Mouse (Mus musculus) MEL (cell line): ENCODE measurements around the gene Vmn1r233. TPM values are rescaled to one million over a fixed set of nuclear protein-coding genes. Genes with fewer than 3 reads are reported as not detected.

ENCODE experiments used
- DNase-seq: peaks from one replicate; pipeline ENCODE4 v3.0.0; 2011; ENCODE audit warnings: low read depth, low spot score
- H3K27ac ChIP-seq: 2 replicates; pipeline ENCODE4 v1.5.1; 2012; ENCODE audit warnings: low read depth, mild to moderate bottlenecking, control low read depth, low read length, moderate library complexity; ENCODE audit not compliant: control insufficient read depth
- H3K27me3 ChIP-seq, 2 experiments: fragments of 150-350 bp in 1 of 2; sonication (generic) in 1 of 2; 2 replicates each; pipeline ENCODE4 v1.6.1; 2012; ENCODE audit warnings: low read length in 2 of 2, mild to moderate bottlenecking in 2 of 2, improper control_type of control experiment in 1 of 2, moderate library complexity in 1 of 2; ENCODE audit not compliant: insufficient read depth in 2 of 2, control insufficient read depth in 1 of 2
- H3K36me3 ChIP-seq, 2 experiments: 2 replicates each; pipeline ENCODE4 v1.6.1; 2012 to 2014; ENCODE audit warnings: low read length in 2 of 2, improper control_type of control experiment in 1 of 2, inconsistent platforms in 1 of 2, mild to moderate bottlenecking in 1 of 2; ENCODE audit not compliant: insufficient read depth in 2 of 2, control insufficient read depth in 1 of 2
- H3K4me1 ChIP-seq, 2 experiments: fragments of 150-350 bp in 1 of 2; sonication (generic) in 1 of 2; 2 replicates each; pipeline ENCODE4 v1.6.1; 2012; ENCODE audit warnings: low read length in 2 of 2, improper control_type of control experiment in 1 of 2, mild to moderate bottlenecking in 1 of 2; ENCODE audit not compliant: insufficient read depth in 2 of 2, control insufficient read depth in 1 of 2
- H3K4me3 ChIP-seq, 2 experiments: fragments of 150-350 bp in 1 of 2; sonication (generic) in 1 of 2; 2 replicates each; pipeline ENCODE4 v1.5.1; 2012; ENCODE audit warnings: low read depth in 2 of 2, low read length in 2 of 2, mild to moderate bottlenecking in 2 of 2, moderate library complexity in 2 of 2, control low read depth in 1 of 2, improper control_type of control experiment in 1 of 2; ENCODE audit not compliant: control insufficient read depth in 1 of 2, insufficient read depth in 1 of 2
- H3K79me2 ChIP-seq: 2 replicates; pipeline ENCODE4 v1.6.1; 2012; ENCODE audit warnings: mild to moderate bottlenecking, low read length, moderate library complexity; ENCODE audit not compliant: control insufficient read depth, poor library complexity, insufficient read depth
- H3K9ac ChIP-seq: 2 replicates; pipeline ENCODE4 v1.6.1; 2012; ENCODE audit warnings: low read depth, mild to moderate bottlenecking, control low read depth, low read length, moderate library complexity; ENCODE audit not compliant: control insufficient read depth, poor library complexity, severe bottlenecking
- H3K9me3 ChIP-seq: fragments of 150-350 bp; sonication (generic); replicated peaks from 2 replicates; pipeline ENCODE4 v1.6.1; 2012; ENCODE audit warnings: mild to moderate bottlenecking, low read length, improper control_type of control experiment, moderate library complexity; ENCODE audit not compliant: insufficient read depth
- BHLHE40 ChIP-seq: IDR thresholded peaks from 2 replicates; pipeline ENCODE4 v1.6.1; 2012; ENCODE audit warnings: low read depth, mild to moderate bottlenecking, inconsistent platforms, low read length, improper control_type of control experiment, borderline replicate concordance
- CHD1 ChIP-seq: IDR thresholded peaks from 2 replicates; pipeline ENCODE4 v1.6.1; 2012; ENCODE audit warnings: low read depth, mild to moderate bottlenecking, inconsistent platforms, low read length, improper control_type of control experiment
- CTCF ChIP-seq, 3 experiments: IDR thresholded peaks in 2 of 3; conservative IDR thresholded peaks in 1 of 3; 2 replicates each; pipeline ENCODE4 v1.5.1; 2011 to 2012; ENCODE audit warnings: low read length in 3 of 3, low read depth in 2 of 3, mild to moderate bottlenecking in 2 of 3, improper control_type of control experiment in 1 of 3, inconsistent platforms in 1 of 3, mixed read lengths in 1 of 3, moderate library complexity in 1 of 3; ENCODE audit not compliant: control insufficient read depth in 1 of 3, insufficient read depth in 1 of 3, poor library complexity in 1 of 3, severe bottlenecking in 1 of 3
- E2F4 ChIP-seq: IDR thresholded peaks from 2 replicates; pipeline ENCODE4 v1.6.1; 2011; ENCODE audit warnings: low read depth, low read length, improper control_type of control experiment, borderline replicate concordance
- EP300 ChIP-seq, 2 experiments: IDR thresholded peaks; 2 replicates each; pipeline ENCODE4 v1.6.1; 2011; ENCODE audit warnings: improper control_type of control experiment in 2 of 2, low read length in 2 of 2, low read depth in 1 of 2, mild to moderate bottlenecking in 1 of 2
- MAFK ChIP-seq: IDR thresholded peaks from 2 replicates; pipeline ENCODE4 v1.6.1; 2011; ENCODE audit warnings: low read depth, mild to moderate bottlenecking, low read length, improper control_type of control experiment, borderline replicate concordance
- MAX ChIP-seq: IDR thresholded peaks from 2 replicates; pipeline ENCODE4 v1.6.1; 2011; ENCODE audit warnings: low read length, improper control_type of control experiment
- MAZ ChIP-seq: IDR thresholded peaks from 2 replicates; pipeline ENCODE4 v1.6.1; 2012; ENCODE audit warnings: low read depth, mild to moderate bottlenecking, inconsistent platforms, low read length, improper control_type of control experiment
- MXI1 ChIP-seq: IDR thresholded peaks from 2 replicates; pipeline ENCODE4 v1.6.1; 2011; ENCODE audit warnings: mild to moderate bottlenecking, low read depth, low read length, improper control_type of control experiment
- MYB ChIP-seq: IDR thresholded peaks from 2 replicates; pipeline ENCODE4 v1.6.1; 2011; ENCODE audit warnings: mild to moderate bottlenecking, low read depth, low read length, improper control_type of control experiment
- MYC ChIP-seq: IDR thresholded peaks from 2 replicates; pipeline ENCODE4 v1.6.1; 2011; ENCODE audit warnings: low read depth, mild to moderate bottlenecking, low read length, improper control_type of control experiment, moderate library complexity
- NELFE ChIP-seq: IDR thresholded peaks from 2 replicates; pipeline ENCODE4 v1.6.1; 2011; ENCODE audit warnings: low read depth, low read length, improper control_type of control experiment
- POLR2A ChIP-seq, 2 experiments: IDR thresholded peaks; 2 replicates each; pipeline ENCODE4 v1.6.1; 2011 to 2012; ENCODE audit warnings: low read length in 2 of 2, mild to moderate bottlenecking in 2 of 2, control low read depth in 1 of 2, improper control_type of control experiment in 1 of 2, low read depth in 1 of 2, moderate library complexity in 1 of 2; ENCODE audit not compliant: control insufficient read depth in 1 of 2, insufficient read depth in 1 of 2, poor library complexity in 1 of 2
- POLR2AphosphoS2 ChIP-seq: IDR thresholded peaks from 2 replicates; pipeline ENCODE4 v1.6.1; 2011; ENCODE audit warnings: low read length, improper control_type of control experiment
- RAD21 ChIP-seq: IDR thresholded peaks from 2 replicates; pipeline ENCODE4 v1.6.1; 2011; ENCODE audit warnings: mild to moderate bottlenecking, low read depth, low read length, improper control_type of control experiment
- RCOR1 ChIP-seq: IDR thresholded peaks from 2 replicates; pipeline ENCODE4 v1.6.1; 2012; ENCODE audit warnings: low read depth, mild to moderate bottlenecking, inconsistent platforms, low read length, improper control_type of control experiment
- SMC3 ChIP-seq: IDR thresholded peaks from 2 replicates; pipeline ENCODE4 v1.6.1; 2011; ENCODE audit warnings: low read depth, low read length, improper control_type of control experiment
- TAL1 ChIP-seq: IDR thresholded peaks from 2 replicates; pipeline ENCODE4 v1.6.1; 2012; ENCODE audit warnings: mild to moderate bottlenecking, inconsistent platforms, low read length, moderate library complexity, mixed read lengths
- TBP ChIP-seq: IDR thresholded peaks from 2 replicates; pipeline ENCODE4 v1.8.0; 2011; ENCODE audit warnings: low read depth, low read length, improper control_type of control experiment
- TCF12 ChIP-seq: IDR thresholded peaks from 2 replicates; pipeline ENCODE4 v1.6.1; 2014; ENCODE audit warnings: low read depth, mild to moderate bottlenecking, inconsistent platforms, low read length, improper control_type of control experiment, moderate library complexity
- USF2 ChIP-seq, 2 experiments: IDR thresholded peaks; 2 replicates each; pipeline ENCODE4 v1.6.1; 2011 to 2012; ENCODE audit warnings: improper control_type of control experiment in 2 of 2, low read length in 2 of 2, borderline replicate concordance in 1 of 2, inconsistent platforms in 1 of 2, low read depth in 1 of 2, mild to moderate bottlenecking in 1 of 2; ENCODE audit not compliant: insufficient read depth in 1 of 2
- ZC3H11A ChIP-seq: IDR thresholded peaks from 2 replicates; pipeline ENCODE4 v1.6.1; 2012; ENCODE audit warnings: low read depth, mild to moderate bottlenecking, inconsistent platforms, low read length, improper control_type of control experiment
- ZMIZ1 ChIP-seq: IDR thresholded peaks from 2 replicates; pipeline ENCODE4 v1.6.1; 2012; ENCODE audit warnings: low read depth, mild to moderate bottlenecking, inconsistent platforms, low read length, improper control_type of control experiment, moderate library complexity
- ZNF384 ChIP-seq: IDR thresholded peaks from 2 replicates; pipeline ENCODE4 v1.6.1; 2012; ENCODE audit warnings: low read depth, mild to moderate bottlenecking, inconsistent platforms, low read length, improper control_type of control experiment
- polyA plus RNA-seq, 2 experiments: library from polyadenylated mRNA; stranded (reverse) in 1 of 2; unstranded in 1 of 2; fragments of >175 nt in 1 of 2; fragments of >200 nt in 1 of 2; gene quantifications; 2 replicates each; pipeline versions ENCODE4 v1.2.1 to v1.2.4; 2012; ENCODE audit warnings: low replicate concordance in 2 of 2, low read depth in 1 of 2; ENCODE audit not compliant: insufficient read length in 2 of 2, insufficient read depth in 1 of 2, missing spikeins in 1 of 2
- total RNA-seq: library from RNA; depleted of rRNA; stranded (reverse); fragments of 300-350 nt; gene quantifications from 2 replicates; pipeline ENCODE4 v1.2.3, GENCODE M21; 2012

The Vmn1r233 gene
- total and polyA plus RNA-seq, 3 experiments = not detected

DNA sequence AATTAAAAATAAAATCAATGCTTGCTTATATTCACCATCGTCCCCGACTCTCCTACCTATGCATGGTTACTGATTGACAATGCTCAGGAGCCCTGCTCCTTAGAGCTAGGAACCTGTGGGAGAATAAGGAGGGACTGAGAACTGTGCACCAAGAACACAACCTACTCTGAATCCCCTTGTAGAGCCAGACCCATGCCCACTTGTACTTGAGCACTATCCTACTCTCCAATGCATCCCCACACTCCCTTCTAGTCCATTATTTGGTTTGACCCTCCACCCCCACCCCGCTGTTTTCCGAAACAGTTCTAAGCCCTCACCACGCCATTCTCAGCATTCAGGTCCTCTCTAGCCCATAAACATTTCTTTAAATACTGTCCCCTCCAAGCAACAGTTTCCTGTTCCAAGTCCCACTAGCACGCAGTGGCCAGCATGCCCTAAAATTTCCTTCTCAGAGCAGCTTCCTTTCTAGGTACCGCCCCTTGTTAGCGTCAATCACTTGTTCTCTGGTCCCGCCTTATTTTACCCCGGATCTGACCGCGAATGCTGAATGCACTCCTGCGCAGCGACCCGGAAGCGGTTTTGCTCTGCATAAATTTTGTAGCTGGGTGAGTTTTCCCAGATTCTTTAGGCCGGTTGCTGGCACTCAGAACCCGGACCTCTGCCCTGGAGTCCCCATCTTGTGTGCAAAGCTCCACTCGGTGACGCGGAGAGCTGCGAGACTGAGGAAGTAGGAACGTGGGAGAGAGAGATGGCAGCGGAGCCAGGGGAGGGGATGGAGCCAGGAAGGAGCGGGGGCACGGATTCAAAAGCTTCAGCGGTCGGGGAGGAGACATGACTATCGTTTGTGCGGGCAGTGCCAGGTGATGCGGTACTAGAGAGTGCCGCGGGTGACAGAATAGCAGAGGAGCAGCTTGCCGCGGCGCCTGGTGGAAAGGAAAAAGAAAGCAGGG, 12.4 kb upstream of the Vmn1r233 start, which contains the start of gene Zfp160 (continued):
- peak; percentile 82 for TF ChIP-seq TBP
- peak; percentile 32; the same call in 1 of the 2 replicates for TF ChIP-seq TCF12
- no peak for TF ChIP-seq SMC3
- TF ChIP-seq CHD1 = no peak
- TF ChIP-seq BHLHE40 = no peak
- no peak for TF ChIP-seq ZC3H11A
- no peak for TF ChIP-seq RCOR1
- TF ChIP-seq POLR2AphosphoS2 = peak; percentile 69
- peak; percentile 37; the same call in 1 of the 2 replicates for TF ChIP-seq MYC
- TF ChIP-seq ZNF384 = no peak
- no peak for TF ChIP-seq CTCF (IDR thresholded peaks at IDR 0.05 in 2 of 3, conservative IDR thresholded peaks at IDR 0.05 in 1 of 3; ENCODE audit: control insufficient read depth in 1 of 3, insufficient read depth in 1 of 3, low read depth in 2 of 3, low read length in 3 of 3, poor library complexity in 1 of 3, severe bottlenecking in 1 of 3)
- TF ChIP-seq MAZ = peak; percentile 53; the same call in 1 of the 2 replicates
- TF ChIP-seq TAL1 = no peak
- peak; percentile 59 to 88; a peak in 3 of 4 replicates for TF ChIP-seq POLR2A (IDR thresholded peaks at IDR 0.05; ENCODE audit: control insufficient read depth in 1 of 2, insufficient read depth in 1 of 2, low read depth in 1 of 2, low read length in 2 of 2, poor library complexity in 1 of 2)
- TF ChIP-seq RAD21 = no peak

- Histone ChIP-seq H3K4me3 (no peak overlapping the region), H3K9me3 (no peaks in the 10 kb centered on the region), H3K4me1 (no peaks in the 10 kb centered on the region), H3K27me3 (no peaks in the 10 kb centered on the region), H3K27ac (no peak overlapping the region), H3K36me3 (no peaks in the 10 kb centered on the region), H3K9ac (no peak overlapping the region), H3K79me2 (no peaks in the 10 kb centered on the region)
- DNase-seq = no peak
- TF ChIP-seq CHD1 = no peak
- TF ChIP-seq MXI1 = no peak
- TF ChIP-seq NELFE = no peak
- no peak for TF ChIP-seq E2F4
- TF ChIP-seq MAX = no peak
- TF ChIP-seq SMC3 = no peak
- TF ChIP-seq ZC3H11A = no peak
- no peak for TF ChIP-seq EP300 (IDR thresholded peaks at IDR 0.05; ENCODE audit: low read depth in 1 of 2, low read length in 2 of 2)
- no peak for TF ChIP-seq MYB
- no peak for TF ChIP-seq MAFK
- TF ChIP-seq BHLHE40 = no peak
- TF ChIP-seq ZMIZ1 = no peak
- TF ChIP-seq USF2 (IDR thresholded peaks at IDR 0.05; ENCODE audit: borderline replicate concordance in 1 of 2, insufficient read depth in 1 of 2, low read depth in 1 of 2, low read length in 2 of 2) = no peak
Observed at GRCm38 (mm10) chr17:20993716-20994115, 2.5 kb downstream of the Vmn1r233 start.
